ENCODE assay signal across 8 mouse cellular contexts in genomic region chr6:149188925-149189257, GRCm38 (mm10). TPM values are rescaled to one million over a fixed set of nuclear protein-coding genes. Genes with fewer than 3 reads are reported as not detected.
A peak's percentile ranks its signal among the peaks of the same experiment; 100 is the strongest.
DNase-seq lines count a peak whose midpoint lies in the region; ATAC-seq and TF ChIP-seq lines count a peak whose summit lies in the region.

No protein-coding gene starts in this region.

- H3K27ac ChIP-seq in gastrocnemius, adult 2 months = peak overlapping the region; percentile 92
- peak overlapping the region; percentile 97 for H3K27ac ChIP-seq in testis, adult 2 months (ENCODE audit: control insufficient read depth, insufficient read depth, low read depth, low read length)
- peak overlapping the region; percentile 91 for H3K27ac ChIP-seq in limb, embryonic 15.5 days
- H3K27ac ChIP-seq in stomach, embryonic 16.5 days (ENCODE audit: low read length) = peak overlapping the region; percentile 57; the same call in 1 of the 2 replicates

- peak overlapping the region; percentile 92 for H3K4me3 ChIP-seq in gastrocnemius, adult 2 months
- H3K4me3 ChIP-seq in testis, adult 2 months (ENCODE audit: control insufficient read depth, low read depth, low read length) = peak overlapping the region; percentile 98
- H3K4me3 ChIP-seq in limb, embryonic 15.5 days = peak overlapping the region; percentile 84
- peak overlapping the region; percentile 91 for H3K4me3 ChIP-seq in stomach, embryonic 16.5 days (replicated peaks; ENCODE audit: low read length)

- TF ChIP-seq CTCF in gastrocnemius, adult 2 months (IDR thresholded peaks at IDR 0.05) = no peak
- TF ChIP-seq CTCF in testis, adult 2 months (IDR thresholded peaks at IDR 0.05; ENCODE audit: control insufficient read depth, insufficient read depth, insufficient replicate concordance, low read depth, low read length) = no peak

- H3K4me2 ChIP-seq in limb, embryonic 15.5 days = peak overlapping the region; percentile 74
- H3K4me2 ChIP-seq in stomach, embryonic 16.5 days (ENCODE audit: low read depth, low read length) = peak overlapping the region; percentile 69

- WGBS in limb, embryonic 15.5 days = 31% methylated on average over 8 of the region's 8 CpGs
- 31% methylated on average over 8 of the region's 8 CpGs for WGBS in stomach, embryonic 16.5 days

- H3K36me3 ChIP-seq in testis, adult 2 months (ENCODE audit: control insufficient read depth, insufficient read depth, low read length) = peaks cover 2% of the 10 kb centered on the region
- 0 out of 2 replicates have a peak, but pooled peaks cover 8% of the 10 kb centered on the region for H3K36me3 ChIP-seq in limb, embryonic 15.5 days
- H3K36me3 ChIP-seq in stomach, embryonic 16.5 days (ENCODE audit: control insufficient read depth, insufficient read depth, low read length) = peaks cover 3% of the 10 kb centered on the region; the same call in 1 of the 2 replicates

- peak overlapping the region; percentile 35; the same call in 1 of the 2 replicates for H3K9ac ChIP-seq in limb, embryonic 15.5 days
- H3K9ac ChIP-seq in stomach, embryonic 16.5 days (ENCODE audit: low read length) = peak overlapping the region; percentile 69

- no peak for DNase-seq in gastrocnemius, adult 2 months
- no peak for DNase-seq in gastrocnemius, postnatal 36 days
- no peak for DNase-seq in testis, postnatal 14 days (ENCODE audit: low spot score)
- no peak for DNase-seq in right cerebral cortex, postnatal 4 days
- DNase-seq in layer of hippocampus, postnatal 36 days = no peak

- peak; percentile 60 for ATAC-seq in limb, embryonic 15.5 days (ENCODE audit: insufficient number of reproducible peaks, low FRiP score, low TSS enrichment, low read depth)
- ATAC-seq in stomach, embryonic 16.5 days (ENCODE audit: insufficient read depth, low FRiP score) = peak; percentile 53

- intact Hi-C loops in gastrocnemius, adult 2 months (cut with DNase I) = loop anchor here (1.0 to 10.0 kb wide), 4 partner anchors 47 to 974 kb away; partner anchors contain the start of genes Ergic2 and Resf1
- intact Hi-C loops in gastrocnemius, postnatal 36 days (cut with DNase I) = loop anchor here (5.0 kb wide), 3 partner anchors 47 to 188 kb away; no protein-coding TSS in a partner anchor

- no peaks in the 10 kb centered on the region for H3K27me3 ChIP-seq in testis, adult 2 months (ENCODE audit: control insufficient read depth, insufficient read depth, low read length)
- H3K27me3 ChIP-seq in limb, embryonic 15.5 days = no peaks in the 10 kb centered on the region
- H3K27me3 ChIP-seq in stomach, embryonic 16.5 days (ENCODE audit: control insufficient read depth, insufficient read depth, low read length) = no peaks in the 10 kb centered on the region

- 0 out of 2 replicates have a peak, but pooled peaks cover 2% of the 10 kb centered on the region for H3K4me1 ChIP-seq in testis, adult 2 months (ENCODE audit: control insufficient read depth, insufficient read depth, low read length)
- H3K4me1 ChIP-seq in limb, embryonic 15.5 days = peaks cover 9% of the 10 kb centered on the region
- peaks cover 10% of the 10 kb centered on the region; the same call in 1 of the 2 replicates for H3K4me1 ChIP-seq in stomach, embryonic 16.5 days (ENCODE audit: control insufficient read depth, insufficient read depth, low read length)

- no peak for TF ChIP-seq POLR2A in testis, adult 2 months (IDR thresholded peaks at IDR 0.05; ENCODE audit: control insufficient read depth, low read depth, low read length)

- no peaks in the 10 kb centered on the region for H3K9me3 ChIP-seq in limb, embryonic 15.5 days
- no peaks in the 10 kb centered on the region for H3K9me3 ChIP-seq in stomach, embryonic 16.5 days (replicated peaks; ENCODE audit: control insufficient read depth, low read length)

RNA-seq across cellular contexts. Expression of gene Amn1, which starts 0.4 kb away (rescaled TPM):
- total RNA-seq in gastrocnemius, adult 2 months (2021) = 10 to 100 TPM; 12.5 to 16.2 TPM
- 10 to 100 TPM in 1 of 2 experiments, 1 to 10 TPM in 1; 9.6 to 10.2 TPM for total RNA-seq in gastrocnemius, postnatal 36 days (2021)
- polyA plus RNA-seq in testis, adult 2 months (2012; rRNA removed) = 47.5 and 58.4 TPM in 2 replicates
- polyA plus RNA-seq in limb, embryonic 15.5 days (2015; fragmentation: Nextera tagmentation; extraction: Ambion mirVana) = 24.1 and 24.5 TPM in 2 replicates
- polyA plus RNA-seq in stomach, embryonic 16.5 days (2015; fragmentation: Nextera tagmentation; extraction: Ambion mirVana) = 21.4 and 24.1 TPM in 2 replicates
- total RNA-seq in layer of hippocampus, postnatal 36 days (2021) = 10 to 100 TPM; 27.1 to 32.5 TPM

RNA-seq across cellular contexts. Expression of gene Etfbkmt, which starts 49.2 kb away (rescaled TPM):
- 10 to 100 TPM; 13.7 to 14.8 TPM for total RNA-seq in gastrocnemius, adult 2 months (2021)
- total RNA-seq in gastrocnemius, postnatal 36 days (2021) = 10 to 100 TPM in 1 of 2 experiments, 1 to 10 TPM in 1; 9.6 to 14.6 TPM
- 12.6 and 17.5 TPM in 2 replicates for polyA plus RNA-seq in testis, adult 2 months (2012; rRNA removed)
- 12.7 and 14.2 TPM in 2 replicates for polyA plus RNA-seq in limb, embryonic 15.5 days (2015; fragmentation: Nextera tagmentation; extraction: Ambion mirVana)
- 18.1 and 19.3 TPM in 2 replicates for polyA plus RNA-seq in stomach, embryonic 16.5 days (2015; fragmentation: Nextera tagmentation; extraction: Ambion mirVana)
- 1 to 10 TPM; 4.1 to 5.0 TPM for total RNA-seq in layer of hippocampus, postnatal 36 days (2021)

RNA-seq across cellular contexts. Expression of gene Gm10203, which starts 58.9 kb away (rescaled TPM):
- total RNA-seq in gastrocnemius, adult 2 months (2021) = not detected
- total RNA-seq in gastrocnemius, postnatal 36 days (2021) = not detected
- not detected in 2 replicates for polyA plus RNA-seq in testis, adult 2 months (2012; rRNA removed)
- not detected in 2 replicates for polyA plus RNA-seq in limb, embryonic 15.5 days (2015; fragmentation: Nextera tagmentation; extraction: Ambion mirVana)
- polyA plus RNA-seq in stomach, embryonic 16.5 days (2015; fragmentation: Nextera tagmentation; extraction: Ambion mirVana) = not detected in 2 replicates
- total RNA-seq in layer of hippocampus, postnatal 36 days (2021) = not detected
